Mouse (Mus musculus) embryonic facial prominence, embryonic 15.5 days (tissue): ENCODE results near the gene Mef2b. TPM values are rescaled to one million over a fixed set of nuclear protein-coding genes. Genes with fewer than 3 reads are reported as not detected.

Experiments
- ATAC-seq: fragments of 200-750 bp; cut with Nextera tagmentation; 2 replicates; pipeline ENCODE4 v1.8.0; 2017; ENCODE audit warnings: low read depth, moderate TSS enrichment; ENCODE audit not compliant: insufficient number of reproducible peaks, low FRiP score, low TSS enrichment
- H3K27ac ChIP-seq: fragments of 300-500 bp; sonication (generic); replicated peaks from 2 replicates; pipeline ENCODE4 v1.5.1; 2015; ENCODE audit warnings: mild to moderate bottlenecking, inconsistent platforms
- H3K27me3 ChIP-seq: fragments of 300-500 bp; sonication (generic); 2 replicates; pipeline ENCODE4 v1.6.1; 2015; ENCODE audit warnings: inconsistent platforms
- H3K36me3 ChIP-seq: fragments of 300-500 bp; sonication (generic); 2 replicates; pipeline ENCODE4 v1.6.1; 2015; ENCODE audit warnings: mild to moderate bottlenecking, inconsistent platforms
- H3K4me1 ChIP-seq: fragments of 300-500 bp; sonication (generic); 2 replicates; pipeline ENCODE4 v1.6.1; 2015; ENCODE audit warnings: inconsistent platforms
- H3K4me2 ChIP-seq: fragments of 300-500 bp; sonication (generic); replicated peaks from 2 replicates; pipeline ENCODE4 v1.6.1; 2015; ENCODE audit warnings: mild to moderate bottlenecking, inconsistent platforms
- H3K4me3 ChIP-seq: fragments of 300-500 bp; sonication (generic); replicated peaks from 2 replicates; pipeline ENCODE4 v1.5.1; 2015; ENCODE audit warnings: mild to moderate bottlenecking, inconsistent platforms
- H3K9ac ChIP-seq: fragments of 300-500 bp; sonication (generic); 2 replicates; pipeline ENCODE4 v1.6.1; 2015; ENCODE audit warnings: inconsistent platforms
- H3K9me3 ChIP-seq: fragments of 300-500 bp; sonication (generic); replicated peaks from 2 replicates; pipeline ENCODE4 v1.6.1; 2016; ENCODE audit warnings: inconsistent platforms
- WGBS: fragments of 180-500 bp; shearing (Covaris S2); methylation state at CpG from one replicate; pipeline ENCODE4 v1.1.7; 2015; 5-methylcytosine and 5-hydroxymethylcytosine counted together
- polyA plus RNA-seq: library from polyadenylated mRNA; unstranded; fragments of >200 nt; fragmentation: Nextera tagmentation; extraction: Ambion mirVana; gene quantifications from 2 replicates; pipeline ENCODE4 v1.2.1, GENCODE M21; 2015

The Mef2b gene
- polyA plus RNA-seq: 9.1 and 12.4 TPM in 2 replicates

- Histone ChIP-seq H3K9me3 (no peaks in the 10 kb centered on the region), H3K4me3 (peak within 1 kb of the TSS; percentile 92), H3K4me1 (peaks cover 21% of the 10 kb centered on the region), H3K36me3 (peaks cover 44% of the 10 kb centered on the region), H3K27ac (peak within 1 kb of the TSS; percentile 92), H3K9ac (peak within 1 kb of the TSS; percentile 93), H3K27me3 (no peaks in the 10 kb centered on the region), H3K4me2 (peak within 1 kb of the TSS; percentile 78)
- peak; percentile 98 for ATAC-seq
- under 1% methylated on average over 46 of the region's 46 CpGs for WGBS
Measured at GRCm38 (mm10) chr8:70139026-70139857, at the start of gene Mef2b, which contains the start of the genes Rfxank and Borcs8. Gene Mef2b (plus strand): TSS chr8:70139711. Gene Rfxank (minus strand): TSS chr8:70139154. Gene Borcs8 (plus strand): TSS chr8:70139499.

- H3K4me3 ChIP-seq: no peak overlapping the region
- no peak overlapping the region for H3K4me2 ChIP-seq
- no peak overlapping the region for H3K9ac ChIP-seq
- WGBS: 36% methylated on average over 8 of the region's 8 CpGs
- ATAC-seq: no peak
- no peak overlapping the region for H3K27ac ChIP-seq
- H3K4me1 ChIP-seq: peaks cover 5% of the 10 kb centered on the region
- H3K36me3 ChIP-seq: no peaks in the 10 kb centered on the region
- H3K27me3 ChIP-seq: peaks cover 47% of the 10 kb centered on the region
- H3K9me3 ChIP-seq: no peaks in the 10 kb centered on the region
Measured at GRCm38 (mm10) chr8:70092786-70093185, 46.7 kb upstream of the Mef2b start.

GRCm38 (mm10) chr8:70099276-70099675, 40.2 kb upstream of the Mef2b start:
- Histone ChIP-seq H3K27me3 (peaks cover 6% of the 10 kb centered on the region; the same call in 1 of the 2 replicates), H3K4me1 (no peaks in the 10 kb centered on the region), H3K9me3 (no peaks in the 10 kb centered on the region), H3K27ac (no peak overlapping the region), H3K36me3 (no peaks in the 10 kb centered on the region), H3K4me3 (no peak overlapping the region), H3K9ac (no peak overlapping the region), H3K4me2 (no peak overlapping the region)
- ATAC-seq: no peak
- 77% methylated on average over 8 of the region's 8 CpGs for WGBS

- Histone ChIP-seq H3K4me3 (no peak overlapping the region), H3K4me2 (no peak overlapping the region), H3K27me3 (peaks cover 5% of the 10 kb centered on the region; the same call in 1 of the 2 replicates), H3K27ac (no peak overlapping the region), H3K9me3 (no peaks in the 10 kb centered on the region), H3K9ac (no peak overlapping the region), H3K4me1 (no peaks in the 10 kb centered on the region), H3K36me3 (no peaks in the 10 kb centered on the region)
- ATAC-seq: no peak
- WGBS: 68% methylated on average over 8 of the region's 8 CpGs
Measured at GRCm38 (mm10) chr8:70100241-70100640, 39.3 kb upstream of the Mef2b start.

GRCm38 (mm10) chr8:70104506-70104905, 35.0 kb upstream of the Mef2b start:
- H3K4me2 ChIP-seq: no peak overlapping the region
- 18% methylated on average over 6 of the region's 6 CpGs for WGBS
- H3K9ac ChIP-seq: no peak overlapping the region
- ATAC-seq: no peak
- H3K27me3 ChIP-seq: peaks cover 14% of the 10 kb centered on the region
- H3K9me3 ChIP-seq: no peaks in the 10 kb centered on the region
- no peak overlapping the region for H3K4me3 ChIP-seq
- H3K36me3 ChIP-seq: no peaks in the 10 kb centered on the region
- no peak overlapping the region for H3K27ac ChIP-seq
- H3K4me1 ChIP-seq: no peaks in the 10 kb centered on the region

- no peaks in the 10 kb centered on the region for H3K4me1 ChIP-seq
- H3K27me3 ChIP-seq: peaks cover 18% of the 10 kb centered on the region
- H3K36me3 ChIP-seq: no peaks in the 10 kb centered on the region
- 71% methylated on average over 7 of the region's 7 CpGs for WGBS
- no peak overlapping the region for H3K9ac ChIP-seq
- H3K4me2 ChIP-seq: no peak overlapping the region
- no peak overlapping the region for H3K27ac ChIP-seq
- no peak overlapping the region for H3K4me3 ChIP-seq
- no peaks in the 10 kb centered on the region for H3K9me3 ChIP-seq
- ATAC-seq: no peak
Measured at GRCm38 (mm10) chr8:70104922-70105321, 34.6 kb upstream of the Mef2b start.

- Histone ChIP-seq H3K27ac (no peak overlapping the region), H3K27me3 (peaks cover 72% of the 10 kb centered on the region), H3K36me3 (no peaks in the 10 kb centered on the region), H3K9me3 (no peaks in the 10 kb centered on the region), H3K4me1 (peaks cover 5% of the 10 kb centered on the region; the same call in 1 of the 2 replicates), H3K4me2 (no peak overlapping the region), H3K9ac (no peak overlapping the region), H3K4me3 (no peak overlapping the region)
- ATAC-seq: no peak
- 79% methylated on average over 2 of the region's 2 CpGs for WGBS
Measured at GRCm38 (mm10) chr8:70110451-70110850, 29.1 kb upstream of the Mef2b start.

- Histone ChIP-seq H3K4me3 (0 out of 2 replicates have a peak overlapping the region, but pooled peaks have one; percentile 2), H3K36me3 (no peaks in the 10 kb centered on the region), H3K4me2 (no peak overlapping the region; the same call in 1 of the 2 replicates), H3K27me3 (peaks cover 77% of the 10 kb centered on the region), H3K9ac (no peak overlapping the region), H3K27ac (no peak overlapping the region), H3K4me1 (peaks cover 5% of the 10 kb centered on the region; the same call in 1 of the 2 replicates), H3K9me3 (no peaks in the 10 kb centered on the region)
- ATAC-seq: no peak
- 44% methylated on average over 23 of the region's 23 CpGs for WGBS
Measured at GRCm38 (mm10) chr8:70111192-70111795, 28.2 kb upstream of the Mef2b start.

- H3K27ac ChIP-seq: no peak overlapping the region
- H3K9me3 ChIP-seq: no peaks in the 10 kb centered on the region
- no peak overlapping the region for H3K4me2 ChIP-seq
- peaks cover 5% of the 10 kb centered on the region; the same call in 1 of the 2 replicates for H3K4me1 ChIP-seq
- H3K4me3 ChIP-seq: no peak overlapping the region
- H3K27me3 ChIP-seq: peaks cover 83% of the 10 kb centered on the region
- H3K9ac ChIP-seq: no peak overlapping the region
- ATAC-seq: no peak
- no peaks in the 10 kb centered on the region for H3K36me3 ChIP-seq
- 5% methylated on average over 43 of the region's 43 CpGs for WGBS
Measured at GRCm38 (mm10) chr8:70112401-70113016, 27.0 kb upstream of the Mef2b start.

- Histone ChIP-seq H3K27me3 (peaks cover 99% of the 10 kb centered on the region), H3K36me3 (no peaks in the 10 kb centered on the region), H3K9me3 (no peaks in the 10 kb centered on the region), H3K9ac (no peak overlapping the region), H3K27ac (no peak overlapping the region), H3K4me3 (no peak overlapping the region), H3K4me1 (peaks cover 5% of the 10 kb centered on the region; the same call in 1 of the 2 replicates), H3K4me2 (no peak overlapping the region)
- 11% methylated on average over 6 of the region's 6 CpGs for WGBS
- no peak for ATAC-seq
Measured at GRCm38 (mm10) chr8:70114488-70114887, 25.0 kb upstream of the Mef2b start.

- H3K9me3 ChIP-seq: no peaks in the 10 kb centered on the region
- no peak overlapping the region for H3K4me3 ChIP-seq
- no peak overlapping the region for H3K27ac ChIP-seq
- no peak for ATAC-seq
- no peak overlapping the region for H3K4me2 ChIP-seq
- no peaks in the 10 kb centered on the region for H3K36me3 ChIP-seq
- 66% methylated on average over 13 of the region's 13 CpGs for WGBS
- H3K4me1 ChIP-seq: peaks cover 5% of the 10 kb centered on the region; the same call in 1 of the 2 replicates
- H3K27me3 ChIP-seq: peaks cover 99% of the 10 kb centered on the region
- no peak overlapping the region for H3K9ac ChIP-seq
Measured at GRCm38 (mm10) chr8:70114892-70115291, 24.6 kb upstream of the Mef2b start.
